Mouse (Mus musculus) embryonic facial prominence, embryonic 10.5 days (tissue): ENCODE measurements around the gene Lrrc46. TPM values are rescaled to one million over a fixed set of nuclear protein-coding genes. Genes with fewer than 3 reads are reported as not detected.

Source experiments
- DNase-seq: peaks from one replicate; pipeline ENCODE4 v3.0.0-alpha.2; 2017; ENCODE audit warnings: low spot score
- H3K27ac ChIP-seq: fragments of 300-500 bp; sonication (generic); replicated peaks from 2 replicates; pipeline ENCODE4 v1.5.1; 2016; ENCODE audit warnings: mild to moderate bottlenecking
- H3K27me3 ChIP-seq: fragments of 300-500 bp; sonication (generic); replicated peaks from 2 replicates; pipeline ENCODE4 v1.6.1; 2016; ENCODE audit warnings: low read depth, mild to moderate bottlenecking; ENCODE audit not compliant: poor library complexity, severe bottlenecking
- H3K36me3 ChIP-seq: fragments of 300-500 bp; sonication (generic); replicated peaks from 2 replicates; pipeline ENCODE4 v1.6.1; 2016; ENCODE audit warnings: mild to moderate bottlenecking, moderate library complexity
- H3K4me1 ChIP-seq: fragments of 300-500 bp; sonication (generic); 2 replicates; pipeline ENCODE4 v1.6.1; 2016
- H3K4me3 ChIP-seq: fragments of 300-500 bp; sonication (generic); 2 replicates; pipeline ENCODE4 v1.5.1; 2016; ENCODE audit warnings: mild to moderate bottlenecking, moderate library complexity
- H3K9me3 ChIP-seq: fragments of 300-500 bp; sonication (generic); 2 replicates; pipeline ENCODE4 v1.6.1; 2016; ENCODE audit warnings: mild to moderate bottlenecking
- whole genome bisulfite sequencing: fragments of 180-500 bp; shearing (Covaris S2); methylation state at CpG from one replicate; pipeline ENCODE4 v1.1.7; 2016; 5-methylcytosine and 5-hydroxymethylcytosine counted together
- microRNA-seq: library from miRNA; unstranded; fragments of <30 nt; microRNA quantifications from one replicate; pipeline ENCODE4, GENCODE M21; 2017
- polyA plus RNA-seq: library from polyadenylated mRNA; unstranded; fragments of >200 nt; fragmentation: Nextera tagmentation; extraction: Ambion mirVana; gene quantifications from 2 replicates; pipeline ENCODE4 v1.2.1, GENCODE M21; 2016

Lrrc46 gene
- polyA plus RNA-seq, 1 experiment from 2014 or later: 1.2 TPM

DNA sequence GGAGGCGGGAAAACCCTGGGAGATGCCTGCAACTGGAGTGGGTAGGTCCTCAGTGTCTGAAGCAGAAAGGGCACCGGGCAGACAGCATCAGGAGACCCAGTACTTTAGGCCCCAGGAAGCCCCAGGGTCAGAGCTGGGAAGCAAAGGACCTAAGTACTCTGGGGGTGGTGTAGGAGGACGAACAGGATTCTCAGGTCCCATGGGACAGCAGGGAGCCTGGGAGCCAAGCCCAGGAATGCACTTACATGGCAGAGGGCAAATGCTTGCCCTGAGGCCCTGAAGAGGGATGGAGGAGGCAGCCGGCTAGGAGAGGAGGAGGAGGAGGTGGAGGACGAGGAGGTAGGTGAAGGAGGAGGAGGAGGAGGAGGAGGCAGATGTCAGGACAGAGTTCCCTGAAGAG lies 46.2 kb downstream of the Lrrc46 start:
- 9% methylated on average over 5 of the region's 5 CpGs for WGBS
- H3K27ac ChIP-seq: peak overlapping the region; percentile 49
- no peaks in the 10 kb centered on the region for H3K9me3 ChIP-seq
- peak overlapping the region; percentile 1; the same call in 1 of the 2 replicates for H3K4me3 ChIP-seq
- DNase-seq: no peak
- peaks cover 64% of the 10 kb centered on the region for H3K4me1 ChIP-seq
- H3K27me3 ChIP-seq: peaks cover 76% of the 10 kb centered on the region
- no peaks in the 10 kb centered on the region for H3K36me3 ChIP-seq

DNA sequence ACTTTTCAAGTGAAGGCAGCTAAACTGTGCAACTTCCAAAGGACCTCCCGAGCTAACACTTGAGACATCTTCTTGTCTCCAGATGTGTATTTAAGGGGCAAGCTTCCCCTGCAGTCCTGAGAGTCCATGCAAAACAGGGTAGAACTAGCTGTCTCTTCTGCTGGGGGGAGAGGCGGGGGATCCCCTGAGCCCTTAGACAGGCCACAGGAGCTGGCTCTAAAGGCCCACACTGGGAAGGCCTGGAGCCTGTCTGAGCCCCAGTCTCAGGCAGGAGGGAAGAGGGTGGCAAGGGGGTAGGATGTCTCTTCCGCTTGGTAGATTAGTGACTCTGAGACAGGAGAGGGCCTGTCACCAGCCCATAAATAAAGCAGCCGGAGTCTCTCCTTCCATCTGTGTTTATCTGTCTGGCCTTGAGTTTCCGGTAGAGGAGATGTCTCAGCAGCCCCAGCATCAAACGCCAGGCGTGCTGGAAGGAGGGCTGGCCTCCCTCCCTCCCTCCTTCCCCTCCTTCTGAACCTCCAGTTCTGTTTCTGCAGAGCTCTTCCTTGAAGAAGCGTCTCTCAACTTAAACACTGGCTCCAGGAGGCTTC lies 48.4 kb downstream of the Lrrc46 start:
- no peak overlapping the region; the same call in 1 of the 2 replicates for H3K4me3 ChIP-seq
- peaks cover 74% of the 10 kb centered on the region for H3K27me3 ChIP-seq
- H3K36me3 ChIP-seq: no peaks in the 10 kb centered on the region
- H3K4me1 ChIP-seq: peaks cover 71% of the 10 kb centered on the region
- H3K9me3 ChIP-seq: no peaks in the 10 kb centered on the region
- no peak for DNase-seq
- WGBS: 30% methylated on average over 8 of the region's 8 CpGs
- H3K27ac ChIP-seq: peak overlapping the region; percentile 10

DNA sequence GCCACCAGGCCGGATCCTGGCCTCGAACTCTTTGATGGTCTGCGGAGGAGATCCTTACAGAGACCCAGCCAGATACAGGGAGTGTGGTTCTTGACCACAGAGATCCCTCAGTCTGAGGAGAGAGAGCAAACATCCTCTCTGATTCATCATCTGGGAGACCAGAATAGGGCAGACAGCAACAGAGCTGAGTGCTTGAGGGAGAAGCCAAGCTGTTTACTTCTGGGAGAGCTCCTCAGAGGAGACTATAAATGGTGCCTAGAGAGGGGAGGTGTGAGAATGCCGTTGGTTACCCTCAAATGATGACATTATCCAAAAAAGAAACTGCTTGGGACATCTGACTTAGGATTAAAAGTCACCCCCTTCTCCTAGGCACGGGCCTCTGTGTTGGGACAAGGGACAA lies 49.7 kb downstream of the Lrrc46 start:
- H3K27ac ChIP-seq: no peak overlapping the region
- peaks cover 65% of the 10 kb centered on the region for H3K4me1 ChIP-seq
- no peak for DNase-seq
- H3K9me3 ChIP-seq: no peaks in the 10 kb centered on the region
- WGBS: 80% methylated on average over 5 of the region's 5 CpGs
- H3K36me3 ChIP-seq: no peaks in the 10 kb centered on the region
- H3K4me3 ChIP-seq: no peak overlapping the region
- H3K27me3 ChIP-seq: peaks cover 74% of the 10 kb centered on the region

DNA sequence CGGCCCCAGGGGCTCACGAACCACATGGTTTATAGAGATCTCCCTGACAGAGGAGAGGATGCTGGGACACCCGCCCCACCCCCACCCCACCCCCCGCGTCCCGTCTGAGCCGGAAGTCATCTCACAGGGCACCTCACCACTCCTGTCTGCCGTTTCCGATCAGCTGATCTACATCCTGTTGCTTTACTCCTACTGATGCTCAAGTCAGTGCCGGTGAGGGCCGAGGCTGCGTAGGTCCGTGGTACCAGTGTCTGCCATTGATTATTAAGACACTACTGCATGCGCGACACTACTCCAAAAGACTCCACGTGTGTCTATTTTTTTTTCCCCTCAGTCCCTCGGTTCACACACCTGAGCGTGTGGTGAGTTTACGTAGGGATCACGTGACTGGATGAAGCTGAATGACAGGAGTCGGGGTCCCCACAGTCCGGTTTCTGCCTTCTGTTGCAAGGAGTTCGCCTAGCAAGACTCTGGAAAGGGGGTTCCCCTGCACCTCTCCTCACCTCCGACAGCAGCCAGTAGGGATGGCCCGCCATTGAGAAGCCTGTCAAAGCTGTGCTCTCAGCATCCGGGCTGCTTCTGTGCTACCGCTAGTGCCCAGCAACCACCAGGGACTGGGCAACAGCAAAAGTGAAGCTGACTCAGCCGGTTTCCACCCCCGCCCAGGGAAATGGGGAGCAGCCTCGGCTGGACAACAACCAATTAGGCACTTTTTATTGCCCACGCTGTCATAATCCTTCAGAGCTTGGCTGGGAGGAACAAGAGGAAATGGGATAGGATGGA lies 53.1 kb downstream of the Lrrc46 start:
- DNase-seq: peak; percentile 41
- Histone ChIP-seq H3K4me3 (peak overlapping the region; percentile 54), H3K4me1 (peaks cover 45% of the 10 kb centered on the region), H3K9me3 (no peaks in the 10 kb centered on the region), H3K36me3 (no peaks in the 10 kb centered on the region), H3K27me3 (peaks cover 82% of the 10 kb centered on the region), H3K27ac (peak overlapping the region; percentile 8)
- 6% methylated on average over 31 of the region's 31 CpGs for WGBS

DNA sequence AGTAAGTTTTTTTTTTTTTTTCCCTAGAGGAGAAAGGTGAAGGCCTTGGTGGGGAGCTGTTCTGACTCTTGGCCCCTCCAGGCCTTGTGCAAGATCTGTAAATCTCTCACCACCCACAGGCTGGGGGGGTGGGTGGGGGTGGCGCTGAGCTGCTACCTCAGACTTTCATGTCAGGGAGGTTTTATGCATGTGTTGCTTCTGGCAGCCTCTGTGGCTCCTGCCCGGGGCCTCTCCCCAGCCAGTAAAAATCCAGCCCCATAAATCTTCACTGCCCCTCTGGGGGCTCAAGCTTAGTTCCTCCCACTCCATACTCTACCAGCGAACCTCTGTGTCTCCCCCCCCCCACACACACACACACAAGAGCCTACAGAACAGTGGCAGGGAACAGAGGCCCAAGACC lies 54.7 kb downstream of the Lrrc46 start:
- 54% methylated on average over 3 of the region's 3 CpGs for WGBS
- no peak for DNase-seq
- Histone ChIP-seq H3K9me3 (no peaks in the 10 kb centered on the region), H3K4me1 (peaks cover 43% of the 10 kb centered on the region), H3K27me3 (peaks cover 85% of the 10 kb centered on the region), H3K27ac (no peak overlapping the region; the same call in 1 of the 2 replicates), H3K36me3 (no peaks in the 10 kb centered on the region), H3K4me3 (no peak overlapping the region)

DNA sequence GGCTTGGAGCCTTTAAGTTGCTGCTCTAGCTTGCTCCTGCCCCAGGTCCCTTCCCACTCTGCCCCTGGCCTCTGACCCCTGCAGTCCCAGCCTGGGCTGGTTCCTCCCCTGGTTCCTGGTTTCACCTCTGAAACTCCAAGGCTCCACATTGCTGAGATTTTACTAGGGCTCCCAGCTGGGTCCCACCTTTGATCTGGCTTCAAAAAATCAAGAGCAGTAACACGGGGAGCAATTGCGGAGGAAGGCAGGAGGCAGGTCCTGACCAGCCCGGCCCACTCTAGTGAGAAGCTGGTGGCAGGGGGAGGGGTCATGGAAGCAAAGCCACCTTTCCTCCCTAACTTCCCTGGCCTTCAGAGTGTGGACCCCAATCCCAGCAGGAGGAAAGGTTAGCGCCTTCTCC lies 56.3 kb downstream of the Lrrc46 start:
- H3K27ac ChIP-seq: no peak overlapping the region; the same call in 1 of the 2 replicates
- no peaks in the 10 kb centered on the region for H3K36me3 ChIP-seq
- peaks cover 39% of the 10 kb centered on the region for H3K4me1 ChIP-seq
- peaks cover 82% of the 10 kb centered on the region for H3K27me3 ChIP-seq
- no peaks in the 10 kb centered on the region for H3K9me3 ChIP-seq
- 0 out of 2 replicates have a peak overlapping the region, but pooled peaks have one; percentile 6 for H3K4me3 ChIP-seq
- no peak for DNase-seq
- WGBS: 15% methylated on average over 4 of the region's 4 CpGs

Small RNA genes within 50 kb of the gene (microRNA-seq; reads per million reads assigned to microRNA genes)
- gene Mir8103: 0.91 reads per million

Other genes with a start within 250 kb of the Lrrc46 start
- 65.4 and 69.9 TPM in 2 replicates for gene Nfe2l1, start 211.4 kb downstream of the Lrrc46 start, polyA plus RNA-seq
- 36.2 and 37.4 TPM in 2 replicates for gene Copz2, start 191.5 kb downstream of the Lrrc46 start, polyA plus RNA-seq
- gene Cdk5rap3, start 124.9 kb downstream of the Lrrc46 start, polyA plus RNA-seq: 90.1 and 99.9 TPM in 2 replicates
- gene Prr15l, start 113.3 kb downstream of the Lrrc46 start, polyA plus RNA-seq: 1.1 and 2.3 TPM in 2 replicates
- gene Pnpo, start 97.4 kb downstream of the Lrrc46 start, polyA plus RNA-seq: 32.0 and 34.5 TPM in 2 replicates
- gene Sp2, start 58.4 kb downstream of the Lrrc46 start, polyA plus RNA-seq: 27.9 and 30.3 TPM in 2 replicates
- 4.4 and 7.4 TPM in 2 replicates for gene Sp6, start 28.0 kb downstream of the Lrrc46 start, polyA plus RNA-seq
- 43.5 and 43.8 TPM in 2 replicates for gene Scrn2, start 11.5 kb downstream of the Lrrc46 start, polyA plus RNA-seq
- 86.6 and 89.9 TPM in 2 replicates for gene Mrpl10, start 153 bp upstream of the Lrrc46 start, polyA plus RNA-seq
- gene Osbpl7, start 9.2 kb upstream of the Lrrc46 start, polyA plus RNA-seq: 9.7 and 10.0 TPM in 2 replicates
- 0.11 and 0.17 TPM in 2 replicates for gene Tbx21, start 73.9 kb upstream of the Lrrc46 start, polyA plus RNA-seq
- 4.7 and 5.1 TPM in 2 replicates for gene Tbkbp1, start 110.1 kb upstream of the Lrrc46 start, polyA plus RNA-seq
- 85.5 and 85.9 TPM in 2 replicates for gene Kpnb1, start 146.5 kb upstream of the Lrrc46 start, polyA plus RNA-seq
- gene Npepps, start 239.2 kb upstream of the Lrrc46 start, polyA plus RNA-seq: 85.5 and 88.1 TPM in 2 replicates